Mouse (Mus musculus) brain, adult 2 months (tissue): ENCODE data around the gene Col6a3.

Experiments used
- DNase-seq: peaks from one replicate; pipeline ENCODE4 v3.0.0; 2011; ENCODE audit warnings: low read depth, low spot score

The Col6a3 gene

GRCm38 (mm10) chr1:90797276-90797891 is 46.4 kb downstream of the Col6a3 start:
- DNase-seq: peak; percentile 42

GRCm38 (mm10) chr1:90793368-90793767 is 50.4 kb downstream of the Col6a3 start:
- DNase-seq: no peak

- no peak for DNase-seq
These were observed 52.8 kb downstream of the Col6a3 start for GRCm38 (mm10) chr1:90790925-90791324.

GRCm38 (mm10) chr1:90789506-90789905 is 54.3 kb downstream of the Col6a3 start:
- DNase-seq: peak; percentile 19

- DNase-seq: no peak
These were observed 63.3 kb downstream of the Col6a3 start for GRCm38 (mm10) chr1:90780446-90780845.

- DNase-seq: no peak
These were observed 64.7 kb downstream of the Col6a3 start for GRCm38 (mm10) chr1:90779072-90779471.

GRCm38 (mm10) chr1:90775477-90776241 is 68.1 kb downstream of the Col6a3 start:
- no peak for DNase-seq

- DNase-seq: no peak
These were observed 72.6 kb downstream of the Col6a3 start for GRCm38 (mm10) chr1:90771172-90771571.

- no peak for DNase-seq
These were observed 73.7 kb downstream of the Col6a3 start for GRCm38 (mm10) chr1:90770027-90770426.

GRCm38 (mm10) chr1:90769301-90769700 is 74.5 kb downstream of the Col6a3 start:
- DNase-seq: no peak

- DNase-seq: no peak
These were observed 85.6 kb downstream of the Col6a3 start for GRCm38 (mm10) chr1:90758091-90758673.

- peak; percentile 84 for DNase-seq
These were observed 89.8 kb downstream of the Col6a3 start for GRCm38 (mm10) chr1:90753869-90754563.

- peak; percentile 82 for DNase-seq
These were observed 92.5 kb downstream of the Col6a3 start for GRCm38 (mm10) chr1:90751221-90751620.

- peak; percentile 27 for DNase-seq
These were observed 93.6 kb downstream of the Col6a3 start for GRCm38 (mm10) chr1:90750169-90750568.

- DNase-seq: peak; percentile 92
These were observed 95.2 kb downstream of the Col6a3 start for GRCm38 (mm10) chr1:90748544-90748943.

GRCm38 (mm10) chr1:90743941-90744386 is 99.8 kb downstream of the Col6a3 start:
- peak; percentile 77 for DNase-seq

GRCm38 (mm10) chr1:90743445-90743844 is 100.3 kb downstream of the Col6a3 start:
- DNase-seq: no peak

- no peak for DNase-seq
These were observed 101.1 kb downstream of the Col6a3 start for GRCm38 (mm10) chr1:90742641-90743040.

GRCm38 (mm10) chr1:90740216-90741170 is 103.3 kb downstream of the Col6a3 start:
- no peak for DNase-seq

GRCm38 (mm10) chr1:90738913-90739312 is 104.9 kb downstream of the Col6a3 start:
- DNase-seq: no peak

- DNase-seq: peak; percentile 46
These were observed 114.3 kb downstream of the Col6a3 start for GRCm38 (mm10) chr1:90729466-90729865.
